Mouse (Mus musculus): ENCODE results near the gene Crlf1. TPM values are rescaled to one million over a fixed set of nuclear protein-coding genes. Genes with fewer than 3 reads are reported as not detected.

Gene Crlf1
- polyA plus RNA-seq, 1 experiment from 2014 or later = 3.2 TPM

DNA sequence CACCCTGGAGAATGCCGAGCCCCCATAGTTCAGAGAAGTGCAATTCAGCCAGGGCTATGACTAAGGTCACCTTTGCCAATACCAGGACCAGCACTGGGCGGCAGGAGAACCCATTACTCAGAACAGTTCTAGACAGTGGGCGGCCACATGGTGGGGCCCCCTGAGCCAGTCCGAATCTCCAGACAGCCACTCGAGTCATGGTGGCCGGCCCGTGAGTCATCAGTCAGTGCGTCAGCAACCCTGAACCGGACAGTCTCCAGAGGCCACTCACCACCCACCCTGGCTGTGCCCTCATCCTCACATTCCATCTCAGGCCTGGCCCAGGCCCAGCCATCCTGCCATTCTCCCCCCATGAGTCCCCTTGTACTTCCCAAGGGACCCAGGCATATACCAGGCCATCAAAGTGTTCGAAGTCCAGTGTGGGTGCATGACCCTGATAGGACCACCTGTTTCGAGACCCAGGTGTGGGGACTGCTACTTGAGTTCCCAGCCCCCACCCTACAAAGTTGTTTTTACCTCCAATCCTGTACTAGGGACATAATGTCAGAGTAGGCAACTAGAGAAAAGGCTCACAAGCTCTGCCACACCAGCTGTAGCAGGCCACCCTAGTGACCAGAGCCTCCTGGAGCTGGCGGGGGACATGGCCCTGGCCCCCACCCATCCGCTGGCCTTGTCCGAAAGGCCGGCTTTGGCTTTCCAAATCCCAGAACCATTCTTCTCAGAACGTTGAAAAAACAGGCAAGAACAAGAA is 31.0 kb upstream of the Crlf1 start:
- 77% methylated on average over 16 of the region's 16 CpGs for WGBS
- DNase-seq (ENCODE audit: low spot score) = no peak
- peaks cover 10% of the 10 kb centered on the region; the same call in 1 of the 2 replicates for H3K36me3 ChIP-seq
- no peaks in the 10 kb centered on the region for H3K9me3 ChIP-seq
- peak overlapping the region; percentile 50; the same call in 1 of the 2 replicates for H3K27ac ChIP-seq
- H3K4me1 ChIP-seq = peaks cover 57% of the 10 kb centered on the region
- H3K4me3 ChIP-seq = no peak overlapping the region
- no peaks in the 10 kb centered on the region for H3K27me3 ChIP-seq (ENCODE audit: insufficient read depth, poor library complexity, severe bottlenecking)

- peaks cover 11% of the 10 kb centered on the region; the same call in 1 of the 2 replicates for H3K36me3 ChIP-seq
- 93% methylated on average over 8 of the region's 8 CpGs for WGBS
- no peaks in the 10 kb centered on the region for H3K9me3 ChIP-seq
- H3K4me1 ChIP-seq = peaks cover 57% of the 10 kb centered on the region
- H3K4me3 ChIP-seq = no peak overlapping the region
- no peak for DNase-seq (ENCODE audit: low spot score)
- 0 out of 2 replicates have a peak overlapping the region, but pooled peaks have one; percentile 18 for H3K27ac ChIP-seq
- no peaks in the 10 kb centered on the region for H3K27me3 ChIP-seq (ENCODE audit: insufficient read depth, poor library complexity, severe bottlenecking)
Observed at GRCm38 (mm10) chr8:70462516-70462813, 30.5 kb upstream of the Crlf1 start.

DNA sequence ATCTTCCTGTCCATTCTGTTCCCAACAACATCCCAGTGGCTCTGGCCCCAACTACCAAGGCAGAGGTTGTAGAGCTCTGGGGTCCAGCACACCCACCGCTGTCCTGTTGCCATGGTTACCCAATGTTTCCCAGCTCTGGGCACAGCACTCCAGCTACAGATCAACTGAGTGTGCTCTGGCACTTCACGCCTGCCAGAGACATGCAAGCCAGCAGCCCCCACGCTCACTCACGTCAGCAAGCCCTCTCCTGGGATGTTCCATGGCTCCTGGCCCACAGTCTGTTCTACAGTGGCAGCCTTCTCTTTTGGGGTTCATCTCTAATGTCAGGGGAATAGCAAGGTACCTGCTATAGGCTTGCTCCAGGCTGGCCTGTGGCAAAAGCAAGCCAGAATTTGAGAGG is 29.7 kb upstream of the Crlf1 start:
- 76% methylated on average over 4 of the region's 4 CpGs for WGBS
- no peak for DNase-seq (ENCODE audit: low spot score)
- H3K36me3 ChIP-seq = peaks cover 11% of the 10 kb centered on the region; the same call in 1 of the 2 replicates
- H3K4me1 ChIP-seq = peaks cover 57% of the 10 kb centered on the region
- H3K9me3 ChIP-seq = no peaks in the 10 kb centered on the region
- no peaks in the 10 kb centered on the region for H3K27me3 ChIP-seq (ENCODE audit: insufficient read depth, poor library complexity, severe bottlenecking)
- H3K4me3 ChIP-seq = no peak overlapping the region
- peak overlapping the region; percentile 30; the same call in 1 of the 2 replicates for H3K27ac ChIP-seq

DNA sequence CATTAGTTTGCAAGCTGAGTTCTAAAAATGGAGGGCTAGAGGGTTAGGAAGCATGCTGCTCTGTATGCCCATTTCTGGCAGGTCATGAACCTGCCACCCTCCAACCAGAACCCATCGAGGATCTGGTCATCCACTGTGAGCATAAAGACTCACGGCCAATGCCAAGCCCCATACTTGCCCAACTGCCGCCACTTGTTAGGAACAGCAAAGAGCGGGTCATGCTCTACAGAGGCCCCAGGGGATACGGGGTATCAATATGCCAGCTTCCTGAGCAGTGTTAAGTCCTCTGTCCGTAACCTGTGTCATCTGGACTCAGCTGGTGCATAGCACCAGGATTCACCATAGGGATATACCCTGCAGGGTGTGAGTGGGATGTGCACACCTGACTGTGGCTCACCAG is 28.8 kb upstream of the Crlf1 start:
- no peak for DNase-seq (ENCODE audit: low spot score)
- Histone ChIP-seq H3K9me3 (no peaks in the 10 kb centered on the region), H3K27ac (no peak overlapping the region), H3K27me3 (ENCODE audit: insufficient read depth, poor library complexity, severe bottlenecking) (no peaks in the 10 kb centered on the region), H3K4me1 (peaks cover 64% of the 10 kb centered on the region), H3K4me3 (no peak overlapping the region), H3K36me3 (peaks cover 11% of the 10 kb centered on the region; the same call in 1 of the 2 replicates)
- 89% methylated on average over 6 of the region's 6 CpGs for WGBS

DNA sequence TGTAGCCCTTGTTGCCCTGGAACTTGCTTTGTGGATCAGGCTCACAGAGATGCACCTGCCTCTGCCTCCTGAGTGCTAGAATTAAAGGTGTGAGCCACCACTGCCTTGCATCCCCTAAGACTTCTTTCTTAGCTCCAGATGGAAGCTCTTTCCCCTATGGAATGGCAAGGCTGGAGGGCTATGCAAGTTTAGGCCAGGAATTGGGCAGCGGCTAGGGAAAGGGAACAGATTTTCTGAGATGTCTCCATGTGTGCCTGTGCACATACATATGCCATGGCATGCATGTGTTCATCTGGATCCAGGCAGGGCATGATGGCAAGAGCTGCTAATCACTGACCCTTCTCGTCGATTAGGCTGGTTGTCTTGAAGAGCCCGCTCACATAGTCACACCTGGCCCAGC is 27.3 kb upstream of the Crlf1 start:
- H3K36me3 ChIP-seq = peaks cover 11% of the 10 kb centered on the region; the same call in 1 of the 2 replicates
- no peak for DNase-seq (ENCODE audit: low spot score)
- H3K9me3 ChIP-seq = no peaks in the 10 kb centered on the region
- 94% methylated on average over 4 of the region's 4 CpGs for WGBS
- H3K27me3 ChIP-seq (ENCODE audit: insufficient read depth, poor library complexity, severe bottlenecking) = no peaks in the 10 kb centered on the region
- H3K27ac ChIP-seq = no peak overlapping the region
- peaks cover 70% of the 10 kb centered on the region for H3K4me1 ChIP-seq
- no peak overlapping the region for H3K4me3 ChIP-seq

DNA sequence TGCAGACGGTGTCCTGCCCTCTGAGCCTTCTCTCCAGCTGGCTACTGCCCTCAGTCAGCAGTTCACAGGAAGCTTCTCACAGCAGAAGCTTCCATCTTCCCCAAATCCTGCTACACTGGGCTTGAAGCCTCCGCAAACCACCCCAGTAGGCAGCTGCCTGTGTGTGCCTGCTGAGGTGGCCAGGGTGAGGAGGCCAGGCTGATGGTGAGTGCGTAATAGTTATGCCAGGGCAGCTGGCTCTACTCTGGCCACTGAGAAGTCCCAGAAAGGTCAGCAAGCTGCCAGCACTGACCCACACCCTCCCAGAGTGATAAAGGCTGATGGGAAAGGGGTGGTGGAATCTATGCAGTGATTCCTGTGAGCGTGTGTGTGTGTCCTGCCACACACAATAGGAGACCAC is 26.7 kb upstream of the Crlf1 start:
- H3K27ac ChIP-seq = no peak overlapping the region
- peaks cover 65% of the 10 kb centered on the region for H3K4me1 ChIP-seq
- no peak for DNase-seq (ENCODE audit: low spot score)
- no peaks in the 10 kb centered on the region for H3K9me3 ChIP-seq
- 78% methylated on average over 4 of the region's 4 CpGs for WGBS
- H3K27me3 ChIP-seq (ENCODE audit: insufficient read depth, poor library complexity, severe bottlenecking) = no peaks in the 10 kb centered on the region
- H3K4me3 ChIP-seq = no peak overlapping the region
- H3K36me3 ChIP-seq = peaks cover 11% of the 10 kb centered on the region; the same call in 1 of the 2 replicates

- Histone ChIP-seq H3K27me3 (ENCODE audit: insufficient read depth, poor library complexity, severe bottlenecking) (no peaks in the 10 kb centered on the region), H3K4me1 (peaks cover 61% of the 10 kb centered on the region), H3K36me3 (peaks cover 11% of the 10 kb centered on the region; the same call in 1 of the 2 replicates), H3K27ac (peak overlapping the region; percentile 38; the same call in 1 of the 2 replicates), H3K9me3 (no peaks in the 10 kb centered on the region), H3K4me3 (no peak overlapping the region; the same call in 1 of the 2 replicates)
- no peak for DNase-seq (ENCODE audit: low spot score)
- 58% methylated on average over 11 of the region's 11 CpGs for WGBS
Observed at GRCm38 (mm10) chr8:70466771-70467170, 26.2 kb upstream of the Crlf1 start.

DNA sequence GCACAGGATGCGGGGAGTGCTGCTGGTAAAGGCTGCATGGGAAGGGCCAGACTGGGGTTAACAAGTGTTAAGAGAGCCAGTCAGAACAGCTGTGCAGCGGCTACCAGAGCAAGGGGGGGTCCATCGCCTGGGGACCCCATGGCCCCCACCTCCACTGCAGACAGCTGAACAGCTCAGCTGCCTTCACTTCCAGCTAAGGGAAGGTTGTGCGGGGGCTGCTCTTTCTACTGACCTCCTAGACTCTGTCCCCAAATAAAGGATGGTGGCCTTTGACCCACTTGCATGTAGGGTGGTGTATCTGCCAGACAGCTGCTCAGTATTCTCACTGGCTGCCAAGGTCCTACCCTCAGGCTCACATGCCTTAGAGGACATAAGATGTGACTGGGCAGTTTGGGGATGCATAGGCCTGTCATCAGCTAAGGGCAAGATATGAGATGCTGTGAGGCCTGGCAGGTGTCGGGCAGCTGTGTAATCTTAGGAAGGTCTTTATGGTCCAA is 25.7 kb upstream of the Crlf1 start:
- Histone ChIP-seq H3K4me3 (no peak overlapping the region), H3K4me1 (peaks cover 57% of the 10 kb centered on the region), H3K9me3 (no peaks in the 10 kb centered on the region), H3K27ac (peak overlapping the region; percentile 38; the same call in 1 of the 2 replicates), H3K27me3 (ENCODE audit: insufficient read depth, poor library complexity, severe bottlenecking) (no peaks in the 10 kb centered on the region), H3K36me3 (peaks cover 11% of the 10 kb centered on the region; the same call in 1 of the 2 replicates)
- DNase-seq (ENCODE audit: low spot score) = no peak
- WGBS = 73% methylated on average over 5 of the region's 5 CpGs

- DNase-seq (ENCODE audit: low spot score) = no peak
- peaks cover 11% of the 10 kb centered on the region; the same call in 1 of the 2 replicates for H3K36me3 ChIP-seq
- no peaks in the 10 kb centered on the region for H3K9me3 ChIP-seq
- H3K4me1 ChIP-seq = peaks cover 57% of the 10 kb centered on the region
- peak overlapping the region; percentile 23; the same call in 1 of the 2 replicates for H3K27ac ChIP-seq
- no peak overlapping the region for H3K4me3 ChIP-seq
- H3K27me3 ChIP-seq (ENCODE audit: insufficient read depth, poor library complexity, severe bottlenecking) = no peaks in the 10 kb centered on the region
- 41% methylated on average over 1 of the region's 1 CpGs for WGBS
Observed at GRCm38 (mm10) chr8:70467907-70468306, 25.1 kb upstream of the Crlf1 start.

DNA sequence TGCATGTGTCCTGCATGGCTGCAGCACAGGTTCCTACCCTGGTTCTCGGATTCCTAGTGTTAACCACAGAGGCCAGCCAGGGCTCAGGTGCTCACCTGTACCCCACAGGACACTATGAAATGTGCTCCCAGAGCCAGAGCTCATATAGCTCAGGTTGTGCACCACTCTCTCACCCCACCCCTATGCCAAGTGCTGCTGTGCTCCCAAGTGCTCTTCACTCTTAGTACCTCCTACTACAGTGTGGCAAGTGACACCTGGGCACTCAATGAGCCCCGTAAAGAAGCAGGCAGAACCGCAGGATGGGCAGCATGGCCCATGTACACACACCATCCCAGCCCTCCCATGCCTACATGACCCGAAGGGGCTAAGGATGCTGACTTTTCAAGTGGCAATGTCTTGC is 24.2 kb upstream of the Crlf1 start:
- WGBS = 86% methylated on average over 4 of the region's 4 CpGs
- Histone ChIP-seq H3K4me1 (peaks cover 51% of the 10 kb centered on the region), H3K27ac (peak overlapping the region; percentile 74), H3K4me3 (no peak overlapping the region), H3K27me3 (ENCODE audit: insufficient read depth, poor library complexity, severe bottlenecking) (no peaks in the 10 kb centered on the region), H3K36me3 (peaks cover 11% of the 10 kb centered on the region; the same call in 1 of the 2 replicates), H3K9me3 (no peaks in the 10 kb centered on the region)
- DNase-seq (ENCODE audit: low spot score) = no peak

DNA sequence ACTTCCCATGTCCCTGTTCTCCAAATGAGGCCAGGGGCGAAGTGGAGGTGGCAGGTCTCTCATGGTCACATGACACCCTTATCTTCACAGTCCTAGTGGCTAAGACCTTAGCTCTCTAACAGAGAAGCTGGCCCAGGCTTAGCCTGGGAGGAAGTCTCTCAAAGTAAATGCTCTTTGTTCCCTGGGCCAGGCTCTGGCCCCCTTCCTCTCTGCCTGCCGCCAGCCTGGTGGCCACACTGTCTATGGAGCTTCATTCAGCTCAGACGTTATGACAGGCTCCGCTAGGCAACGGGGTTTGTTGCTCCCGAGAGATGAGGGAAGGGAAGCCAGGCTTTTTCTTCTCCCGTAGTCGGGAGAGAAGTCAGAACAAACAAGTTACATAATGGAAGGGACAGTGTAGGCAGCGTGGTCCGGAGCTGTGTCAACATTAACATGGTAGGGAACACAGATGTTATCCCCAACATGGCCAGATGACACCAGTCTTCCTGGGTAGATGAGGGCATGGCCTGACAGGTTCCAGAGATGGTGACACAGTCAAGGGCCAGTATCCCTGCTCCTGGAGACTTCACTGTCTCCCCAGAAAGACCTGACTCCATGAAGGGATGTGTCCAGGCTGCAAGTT is 23.6 kb upstream of the Crlf1 start:
- Histone ChIP-seq H3K4me3 (no peak overlapping the region), H3K36me3 (peaks cover 11% of the 10 kb centered on the region; the same call in 1 of the 2 replicates), H3K4me1 (peaks cover 46% of the 10 kb centered on the region), H3K27ac (peak overlapping the region; percentile 74), H3K9me3 (no peaks in the 10 kb centered on the region), H3K27me3 (ENCODE audit: insufficient read depth, poor library complexity, severe bottlenecking) (no peaks in the 10 kb centered on the region)
- no peak for DNase-seq (ENCODE audit: low spot score)
- 36% methylated on average over 10 of the region's 10 CpGs for WGBS

GRCm38 (mm10) chr8:70469938-70470337 is 23.0 kb upstream of the Crlf1 start:
- H3K27ac ChIP-seq = peak overlapping the region; percentile 74

DNA sequence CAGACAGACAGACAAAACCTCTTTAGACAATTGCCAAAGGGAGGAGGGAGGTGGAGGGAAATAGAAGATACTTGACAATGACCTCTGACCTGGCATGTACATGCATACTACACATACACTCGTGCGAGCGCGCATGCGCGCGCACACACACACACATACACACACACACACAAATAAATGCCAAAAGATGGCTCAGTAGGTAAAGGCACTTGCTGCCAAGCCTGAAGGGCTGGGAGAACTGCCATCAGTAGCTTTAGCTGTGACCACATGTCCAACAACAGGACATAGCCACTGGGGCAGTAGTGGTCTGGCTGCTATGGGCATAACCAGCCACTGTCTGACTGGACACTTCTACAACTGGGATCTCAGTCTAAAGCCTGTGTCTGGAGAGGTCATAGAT is 21.1 kb upstream of the Crlf1 start:
- DNase-seq (ENCODE audit: low spot score) = no peak
- 98% methylated on average over 7 of the region's 7 CpGs for WGBS
- Histone ChIP-seq H3K27me3 (ENCODE audit: insufficient read depth, poor library complexity, severe bottlenecking) (no peaks in the 10 kb centered on the region), H3K4me1 (peaks cover 55% of the 10 kb centered on the region), H3K4me3 (no peak overlapping the region), H3K9me3 (no peaks in the 10 kb centered on the region), H3K27ac (no peak overlapping the region), H3K36me3 (0 out of 2 replicates have a peak, but pooled peaks cover 5% of the 10 kb centered on the region)

More at GRCm38 (mm10) chr8:70469938-70470337, 23.0 kb upstream of the Crlf1 start:
- H3K4me1 ChIP-seq = peaks cover 46% of the 10 kb centered on the region
- peaks cover 11% of the 10 kb centered on the region; the same call in 1 of the 2 replicates for H3K36me3 ChIP-seq
- no peaks in the 10 kb centered on the region for H3K9me3 ChIP-seq
- no peaks in the 10 kb centered on the region for H3K27me3 ChIP-seq (ENCODE audit: insufficient read depth, poor library complexity, severe bottlenecking)
- no peak for DNase-seq (ENCODE audit: low spot score)
- WGBS = 31% methylated on average over 2 of the region's 2 CpGs
- no peak overlapping the region for H3K4me3 ChIP-seq

All from heart, embryonic 10.5 days (tissue).